Mouse (Mus musculus) ES-E14 (cell line): ENCODE data around the gene Ptbp1. TPM values are rescaled to one million over a fixed set of nuclear protein-coding genes. Genes with fewer than 3 reads are reported as not detected.

ENCODE experiments used
- DNase-seq: peaks from one replicate; pipeline ENCODE4 v3.0.0-alpha.2; 2013; ENCODE audit warnings: low read depth, low spot score
- H3K27ac ChIP-seq: 2 replicates; pipeline ENCODE4 v1.5.1; 2012; ENCODE audit warnings: low read depth, mild to moderate bottlenecking, low read length, moderate library complexity, mixed read lengths; ENCODE audit not compliant: poor library complexity, insufficient read depth, severe bottlenecking
- H3K36me3 ChIP-seq: 2 replicates; pipeline ENCODE4 v1.6.1; 2012; ENCODE audit warnings: mild to moderate bottlenecking, low read length, moderate library complexity, mixed read lengths; ENCODE audit not compliant: control insufficient read depth, poor library complexity, insufficient read depth, severe bottlenecking
- H3K4me1 ChIP-seq, 2 experiments: fragments of 150-350 bp in 1 of 2; sonication (generic) in 1 of 2; 2 replicates each; pipeline ENCODE4 v1.6.1; 2012; ENCODE audit warnings: low read length in 2 of 2, mild to moderate bottlenecking in 1 of 2, mixed read lengths in 1 of 2; ENCODE audit not compliant: control insufficient read depth in 2 of 2, insufficient read depth in 2 of 2, poor library complexity in 1 of 2
- H3K4me3 ChIP-seq, 2 experiments: fragments of 150-350 bp in 1 of 2; sonication (generic) in 1 of 2; 2 replicates each; pipeline ENCODE4 v1.5.1; 2012; ENCODE audit warnings: low read length in 2 of 2, low read depth in 1 of 2, mild to moderate bottlenecking in 1 of 2, mixed read lengths in 1 of 2; ENCODE audit not compliant: insufficient read depth in 1 of 2, poor library complexity in 1 of 2, severe bottlenecking in 1 of 2
- H3K9ac ChIP-seq: 2 replicates; pipeline ENCODE4 v1.6.1; 2012; ENCODE audit warnings: low read depth, mild to moderate bottlenecking, low read length, mixed read lengths; ENCODE audit not compliant: poor library complexity, insufficient read depth, severe bottlenecking
- H3K9me3 ChIP-seq: fragments of 150-350 bp; sonication (generic); 2 replicates; pipeline ENCODE4 v1.6.1; 2012; ENCODE audit warnings: low read depth, mild to moderate bottlenecking, low read length; ENCODE audit not compliant: control insufficient read depth, insufficient read depth
- CHD2 ChIP-seq: IDR thresholded peaks from 2 replicates; pipeline ENCODE4 v1.6.1; 2014; ENCODE audit warnings: mild to moderate bottlenecking, low read depth, low read length, inconsistent platforms
- HCFC1 ChIP-seq: IDR thresholded peaks from 2 replicates; pipeline ENCODE4 v1.6.1; 2012; ENCODE audit warnings: low read length, inconsistent platforms, borderline replicate concordance; ENCODE audit not compliant: insufficient read depth
- MAFK ChIP-seq: IDR thresholded peaks from 2 replicates; pipeline ENCODE4 v1.6.1; 2014; ENCODE audit warnings: mild to moderate bottlenecking, low read depth, low read length, inconsistent platforms; ENCODE audit not compliant: insufficient read depth
- ZC3H11A ChIP-seq: IDR thresholded peaks from 2 replicates; pipeline ENCODE4 v1.6.1; 2012; ENCODE audit warnings: low read depth, mild to moderate bottlenecking, inconsistent platforms, low read length, borderline replicate concordance
- ZNF384 ChIP-seq: IDR thresholded peaks from 2 replicates; pipeline ENCODE4 v1.6.1; 2012; ENCODE audit warnings: low read depth, low read length, inconsistent platforms
- in situ Hi-C, 2 experiments: fragments of 600-800 bp; cut with MboI; formaldehyde crosslinking; loops; one replicate each; pipeline ENCODE4 v1.15.1; 2025; ENCODE audit warnings: low sequenced_read_pairs in 2 of 2, inconsistent platforms in 1 of 2; ENCODE audit not compliant: unreplicated experiment in 2 of 2
- total RNA-seq: library from RNA; depleted of rRNA; stranded (reverse); fragments of 300-350 nt; gene quantifications from 2 replicates; pipeline ENCODE4 v1.2.3, GENCODE M21; 2012

Gene Ptbp1
- total RNA-seq, 1 experiment = 403 TPM

GRCm38 (mm10) chr10:79836918-79837317 lies 17.3 kb upstream of the Ptbp1 start:
- Histone ChIP-seq H3K4me3 (no peak overlapping the region), H3K27ac (no peak overlapping the region), H3K9me3 (no peaks in the 10 kb centered on the region), H3K9ac (no peak overlapping the region), H3K36me3 (no peaks in the 10 kb centered on the region), H3K4me1 (peaks cover 0 to under 1% of the 10 kb centered on the region in 2 experiments; a peak in 2 of 4 replicates)
- in situ Hi-C loops = no loop called here
- no peak for DNase-seq
- no peak for TF ChIP-seq ZNF384
- TF ChIP-seq ZC3H11A = no peak
- no peak for TF ChIP-seq MAFK
- TF ChIP-seq HCFC1 = no peak
- TF ChIP-seq CHD2 = no peak

GRCm38 (mm10) chr10:79838151-79838550 lies 16.1 kb upstream of the Ptbp1 start:
- no peak for DNase-seq
- no peak overlapping the region for H3K9ac ChIP-seq
- in situ Hi-C loops = no loop called here
- TF ChIP-seq HCFC1 (no peak), CHD2 (no peak), ZC3H11A (no peak), ZNF384 (no peak), MAFK (no peak)
- H3K4me1 ChIP-seq = peaks cover 2 to 4% of the 10 kb centered on the region in 2 experiments; a peak in 3 of 4 replicates
- no peak overlapping the region for H3K27ac ChIP-seq
- no peak overlapping the region for H3K4me3 ChIP-seq
- no peaks in the 10 kb centered on the region for H3K36me3 ChIP-seq
- no peaks in the 10 kb centered on the region for H3K9me3 ChIP-seq

DNA sequence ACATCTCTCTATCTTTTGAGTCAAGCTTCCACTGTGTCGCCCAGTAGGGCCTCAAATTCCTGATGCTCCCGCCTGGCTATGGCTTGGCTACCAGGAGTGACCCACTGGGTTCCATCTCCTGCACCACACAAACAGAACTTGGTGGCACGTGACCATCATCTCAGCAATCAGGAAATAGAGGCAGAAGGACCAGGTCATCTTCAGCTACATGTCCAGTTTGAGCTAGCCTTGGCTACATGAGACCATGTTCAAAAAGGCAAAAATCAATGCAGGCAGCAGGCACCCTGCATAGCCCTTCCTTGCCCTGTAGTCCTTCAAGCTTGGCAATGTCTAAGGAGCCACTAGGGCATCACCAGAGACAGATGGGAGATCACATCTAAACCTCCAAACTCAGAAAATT lies 14.1 kb upstream of the Ptbp1 start:
- no peak for DNase-seq
- Histone ChIP-seq H3K36me3 (no peaks in the 10 kb centered on the region), H3K4me1 (peaks cover 2 to 8% of the 10 kb centered on the region in 2 experiments; a peak in 3 of 4 replicates), H3K4me3 (peak overlapping the region in 1 of 2 experiments; percentile 2; a peak in 1 of 4 replicates), H3K27ac (peak overlapping the region; percentile 59; the same call in 1 of the 2 replicates), H3K9ac (no peak overlapping the region), H3K9me3 (no peaks in the 10 kb centered on the region)
- TF ChIP-seq MAFK (no peak), CHD2 (no peak), HCFC1 (no peak), ZNF384 (no peak), ZC3H11A (no peak)
- in situ Hi-C loops = no loop called here

DNA sequence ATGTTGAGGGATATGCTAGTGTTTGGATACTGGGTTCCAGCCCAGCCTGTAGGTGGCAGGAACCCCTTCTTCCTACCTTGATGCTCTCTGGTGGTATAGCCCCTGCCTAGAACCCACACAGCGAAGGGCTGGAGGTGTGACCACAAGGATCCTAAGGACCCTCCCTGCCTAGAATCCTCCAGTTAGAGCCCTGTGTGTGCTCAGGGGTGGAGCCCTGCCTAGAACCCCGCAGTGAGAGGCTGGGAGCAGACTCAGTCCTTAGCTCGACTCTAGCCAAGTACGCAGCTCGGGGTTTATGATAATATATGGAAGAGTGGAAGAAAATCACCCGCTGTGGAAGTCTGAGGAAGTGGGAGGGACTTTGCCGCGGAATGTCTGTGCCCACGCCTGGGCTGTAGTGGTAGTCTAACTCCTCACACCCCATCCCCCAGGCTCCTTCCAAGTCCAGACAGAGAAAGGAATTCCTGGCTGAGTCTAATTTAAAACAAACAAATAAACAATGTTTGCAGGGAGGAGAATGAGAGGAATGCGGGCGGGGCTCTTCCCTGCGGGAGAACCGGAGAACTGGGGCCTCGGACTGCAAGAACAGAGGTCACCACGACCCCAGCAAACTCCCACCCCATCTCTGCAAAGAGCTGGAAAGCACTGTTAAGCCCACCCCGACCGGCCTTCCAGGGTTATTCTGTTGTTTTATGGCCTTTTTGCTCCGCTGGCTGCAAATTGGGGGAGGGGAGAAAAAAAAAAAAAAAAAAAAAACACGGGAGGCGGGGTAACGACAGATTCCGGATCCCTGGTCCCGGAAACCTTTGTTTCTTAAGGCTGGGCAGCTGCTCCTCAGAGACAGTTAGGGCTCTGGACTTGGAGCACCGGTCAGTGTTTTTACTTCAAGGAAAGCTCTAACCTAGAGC lies 13.3 kb upstream of the Ptbp1 start:
- peaks cover 2 to 8% of the 10 kb centered on the region in 2 experiments; a peak in 3 of 4 replicates for H3K4me1 ChIP-seq
- H3K9ac ChIP-seq = no peak overlapping the region
- H3K36me3 ChIP-seq = no peaks in the 10 kb centered on the region
- in situ Hi-C loops = no loop called here
- peak; percentile 83 for DNase-seq
- H3K27ac ChIP-seq = peak overlapping the region; percentile 59
- TF ChIP-seq CHD2 = peak; percentile 65; the same call in 1 of the 2 replicates
- TF ChIP-seq HCFC1 = peak; percentile 38; the same call in 1 of the 2 replicates
- TF ChIP-seq MAFK = 0 out of 2 replicates have a peak, but pooled peaks have one; percentile 30
- TF ChIP-seq ZC3H11A = no peak
- TF ChIP-seq ZNF384 = peak; percentile 98
- no peaks in the 10 kb centered on the region for H3K9me3 ChIP-seq
- peak overlapping the region; percentile 2 to 13 for H3K4me3 ChIP-seq
